Mouse (Mus musculus) induced T-regulatory cell, adult 2 months (primary cell): ENCODE results near the gene Mul1.

Experiments used
- DNase-seq: peaks from one replicate; pipeline ENCODE4 v3.0.0-alpha.2; 2012; ENCODE audit warnings: low read depth

Gene Mul1

DNA sequence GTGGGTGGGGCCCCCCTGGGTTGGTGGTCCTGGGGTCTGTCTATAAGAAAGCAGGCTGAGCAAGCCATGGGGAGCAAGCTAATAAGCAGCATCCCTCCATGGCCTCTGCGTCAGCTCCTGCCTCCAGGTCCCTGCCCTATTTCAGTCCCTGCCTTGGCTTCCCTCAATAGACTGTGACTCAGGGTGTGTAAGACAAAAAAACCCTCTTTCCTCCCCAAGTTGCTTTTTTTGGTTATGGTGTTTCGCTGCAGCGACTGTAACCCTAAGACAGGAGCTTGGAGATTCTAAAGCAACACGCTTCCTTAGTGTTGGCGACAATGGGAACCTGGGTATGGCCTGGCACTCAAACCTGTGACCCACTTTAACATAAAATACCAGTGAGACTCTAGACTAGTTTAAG, 27.0 kb downstream of the Mul1 start:
- no peak for DNase-seq

DNA sequence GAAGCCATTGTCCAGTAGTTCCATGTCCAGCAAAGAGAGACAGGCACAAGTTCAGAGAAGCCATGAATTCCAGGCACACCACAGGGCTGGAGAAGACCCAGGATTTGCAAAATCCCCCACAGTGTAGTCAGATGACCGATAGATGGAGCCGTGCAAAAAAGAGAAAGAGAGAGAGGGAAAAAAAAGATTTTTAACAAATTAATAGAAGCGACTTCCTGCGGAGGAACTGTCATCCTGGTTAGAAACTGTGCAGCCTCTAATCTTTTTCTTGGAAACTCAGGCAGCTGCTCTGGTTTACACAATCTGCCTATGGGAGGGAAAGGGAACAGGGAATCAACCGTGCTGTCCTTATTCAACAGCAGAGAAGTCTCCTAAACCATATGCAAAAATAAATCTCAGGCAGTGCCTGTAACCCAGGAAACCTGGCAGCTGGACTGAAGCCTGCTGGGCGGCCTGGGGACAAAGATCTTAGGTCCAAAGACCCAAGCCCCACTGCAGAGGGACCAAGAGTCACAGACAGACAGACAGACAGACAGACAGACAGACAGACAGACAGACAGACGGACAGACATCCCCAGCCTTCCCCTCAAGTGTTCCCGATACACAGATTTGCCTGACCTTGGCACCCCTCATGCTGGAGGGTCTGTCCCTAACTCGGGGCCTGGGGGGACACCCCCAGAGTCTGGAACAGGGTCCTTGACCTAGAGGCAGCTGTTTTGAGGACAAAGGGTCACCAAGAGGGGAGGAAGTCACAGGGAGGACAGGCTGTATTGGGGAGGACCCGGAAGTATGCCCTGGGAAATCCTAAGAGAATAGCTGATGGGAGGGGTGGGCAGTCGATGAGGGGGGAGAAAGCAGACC, 28.7 kb downstream of the Mul1 start:
- peak; percentile 9 for DNase-seq

DNA sequence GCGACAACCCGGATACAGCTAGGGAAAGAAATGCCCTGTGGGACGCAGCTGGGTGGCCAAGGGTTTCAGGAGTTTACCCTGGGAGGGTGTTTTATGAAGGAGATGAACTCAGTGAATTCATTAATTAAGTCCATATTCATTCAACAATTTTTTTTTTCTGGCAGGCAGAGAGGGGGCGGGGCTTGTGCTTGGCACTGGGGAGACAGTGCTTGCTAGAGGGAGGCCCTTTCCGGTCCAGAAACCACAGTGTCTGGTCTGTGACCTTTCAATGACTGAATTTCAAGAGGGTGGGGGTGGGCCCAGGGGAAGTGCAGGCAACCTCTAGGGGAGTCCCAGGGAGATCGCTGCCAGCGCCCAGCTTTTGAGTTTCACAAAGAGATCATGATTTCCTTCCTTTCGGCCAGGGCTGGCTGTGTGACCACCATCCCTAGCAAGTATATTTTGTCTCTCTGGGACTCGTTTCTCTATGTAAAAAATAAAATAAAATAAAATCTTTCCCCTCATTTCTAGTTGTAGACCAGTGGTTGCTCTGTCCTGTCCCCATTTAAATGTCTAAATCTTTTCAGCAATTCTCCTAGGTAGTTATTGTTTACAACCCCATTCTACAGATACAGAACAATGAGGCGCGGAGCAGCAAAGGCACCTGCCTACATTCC, 29.5 kb downstream of the Mul1 start:
- DNase-seq = peak; percentile 82

DNA sequence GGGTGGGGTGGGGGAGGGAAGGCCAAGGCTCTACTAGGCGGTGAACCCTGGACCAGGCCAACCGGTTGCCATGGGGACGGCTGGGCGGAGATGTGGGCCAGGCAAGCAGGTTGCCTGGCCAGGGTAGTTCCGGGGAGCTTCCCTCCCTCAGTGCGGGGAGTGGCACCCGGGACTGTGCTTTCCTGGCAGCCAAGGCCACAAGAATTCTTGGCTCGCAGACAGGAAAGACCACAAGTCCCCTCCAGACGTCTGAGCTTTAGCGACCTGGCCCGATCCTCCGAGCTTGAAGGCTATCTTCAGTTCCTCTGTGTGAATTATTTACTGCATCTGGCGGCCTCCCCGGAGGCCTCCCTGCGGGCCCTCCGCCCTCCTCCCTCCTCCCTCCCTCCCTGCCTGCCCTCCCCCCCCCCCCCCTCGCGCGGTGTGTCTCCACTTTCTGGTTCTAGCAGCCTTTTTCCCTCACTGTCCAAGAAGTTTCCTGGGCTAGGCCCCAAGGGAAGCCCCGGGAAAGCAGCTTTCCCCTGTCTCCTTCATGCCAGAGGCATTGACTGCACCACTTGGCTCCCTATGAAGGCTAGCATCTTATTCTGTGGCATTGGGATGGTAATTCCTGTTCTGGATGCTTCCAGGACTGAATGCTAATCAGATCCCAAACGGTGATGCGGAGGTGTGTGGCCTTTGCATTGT, 30.3 kb downstream of the Mul1 start:
- DNase-seq = peak; percentile 43

DNA sequence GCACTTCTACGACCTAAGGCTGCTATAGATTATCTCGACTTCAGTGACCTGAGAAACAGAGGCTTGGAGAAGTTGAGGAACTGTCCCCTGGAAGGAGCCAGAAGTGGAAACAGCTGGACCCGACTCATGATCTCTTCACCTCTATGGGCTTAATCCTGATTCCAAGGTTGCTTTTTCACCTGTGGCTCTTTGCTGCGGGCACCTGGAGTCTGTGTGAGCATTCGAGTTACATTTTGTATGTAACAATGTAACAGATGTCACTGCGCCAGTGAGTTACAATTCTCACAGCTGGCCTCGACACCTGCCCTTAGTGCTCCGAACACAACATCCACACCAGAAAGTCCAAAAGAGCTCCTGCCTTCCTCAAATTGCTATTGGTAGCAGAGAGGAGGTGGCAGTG, 31.0 kb downstream of the Mul1 start:
- DNase-seq = no peak

DNA sequence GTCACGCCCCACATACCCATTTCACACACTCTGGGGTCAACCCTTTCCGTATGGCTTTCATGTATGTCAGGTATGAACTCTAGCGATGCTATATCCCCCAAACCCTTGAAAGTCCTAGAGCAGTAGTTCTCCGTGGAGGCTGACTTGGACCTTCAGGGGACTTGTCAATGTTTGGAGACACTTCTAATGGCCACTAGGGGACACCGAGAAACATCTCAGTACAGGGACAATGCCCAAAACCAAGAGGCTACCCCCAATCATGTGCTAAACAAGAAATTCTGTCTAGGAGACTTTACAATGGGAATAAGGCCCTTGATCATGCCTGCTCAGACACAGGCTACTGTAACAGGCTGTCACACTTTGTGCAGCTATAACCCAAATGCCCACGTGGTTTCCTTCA, 32.2 kb downstream of the Mul1 start:
- no peak for DNase-seq

DNA sequence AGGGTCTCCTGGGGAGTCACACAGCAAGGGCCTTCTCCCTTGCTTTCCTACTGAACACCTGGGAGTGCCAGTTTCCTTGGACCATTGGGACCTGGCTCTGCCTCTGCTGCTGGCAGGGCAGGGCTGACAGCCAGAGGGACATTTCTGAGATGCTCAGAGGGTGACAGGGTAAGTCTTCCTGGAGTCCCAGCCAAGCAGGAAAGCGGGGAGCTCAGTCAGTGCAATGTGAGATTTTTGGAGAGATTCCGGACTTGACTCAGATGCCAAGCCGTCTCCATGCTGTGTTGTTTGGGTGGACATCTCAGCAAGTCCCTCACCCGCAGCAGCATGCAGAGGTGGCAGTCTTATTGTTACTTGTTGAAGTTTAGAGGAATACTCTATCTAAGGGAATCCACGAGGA, 33.0 kb downstream of the Mul1 start:
- DNase-seq = no peak

DNA sequence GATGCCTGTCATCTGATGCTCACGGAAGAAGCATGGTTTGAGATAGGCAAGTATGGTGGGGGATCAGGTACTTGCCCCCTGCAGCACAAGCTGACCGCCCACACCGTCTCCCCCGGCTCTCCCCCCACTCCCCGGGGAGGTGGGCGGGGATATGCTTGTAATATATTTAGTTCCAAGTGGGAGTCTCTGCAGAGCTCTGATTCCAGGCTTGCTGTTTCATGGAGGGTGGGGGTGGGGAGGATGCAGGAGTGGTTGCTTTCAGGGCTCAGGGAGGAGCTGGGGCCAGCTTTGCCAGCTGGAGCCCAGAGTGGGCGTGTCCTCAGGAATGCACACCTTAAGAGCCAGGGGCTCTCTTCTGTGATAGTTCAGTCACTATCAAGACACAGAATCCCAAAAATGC, 34.6 kb downstream of the Mul1 start:
- DNase-seq = no peak

DNA sequence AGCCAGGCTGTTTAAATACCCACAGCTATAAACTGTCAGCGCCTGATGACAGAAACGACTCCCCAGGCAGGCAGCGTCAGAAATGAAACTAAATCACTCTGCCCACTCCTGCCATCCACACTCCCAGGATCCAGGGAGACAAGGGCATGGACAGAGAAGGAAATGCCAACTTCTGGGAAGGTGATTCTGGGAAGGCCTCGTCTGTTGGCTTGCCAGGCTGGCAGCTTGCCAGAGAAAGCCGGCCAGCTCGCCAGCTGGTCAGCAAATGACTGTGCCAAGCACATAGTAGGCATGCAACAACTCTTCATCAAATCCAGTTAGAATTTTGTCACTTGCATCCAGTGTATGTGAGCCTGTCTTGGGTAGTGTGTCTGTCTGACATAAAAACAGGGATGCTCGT, 36.8 kb downstream of the Mul1 start:
- DNase-seq = no peak

DNA sequence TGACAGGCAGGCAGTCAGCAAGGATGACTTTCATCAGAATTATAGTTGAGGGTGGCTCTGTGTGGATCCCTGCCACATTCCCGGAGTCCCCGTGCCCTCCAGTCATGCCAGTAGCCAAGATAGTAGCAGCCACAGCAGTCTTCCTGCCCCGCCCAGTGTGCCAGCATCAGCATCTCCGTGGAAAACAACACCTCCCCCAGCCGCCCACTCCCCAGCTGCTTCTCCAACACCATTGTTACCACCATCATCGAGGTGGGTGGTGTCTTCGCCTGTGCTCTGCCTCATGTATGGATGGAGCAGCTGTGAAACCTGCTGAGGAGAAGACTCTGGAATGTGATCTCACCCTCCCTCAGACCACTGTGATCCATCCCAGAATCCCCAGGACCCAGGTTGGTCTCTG, 45.1 kb downstream of the Mul1 start:
- no peak for DNase-seq

DNA sequence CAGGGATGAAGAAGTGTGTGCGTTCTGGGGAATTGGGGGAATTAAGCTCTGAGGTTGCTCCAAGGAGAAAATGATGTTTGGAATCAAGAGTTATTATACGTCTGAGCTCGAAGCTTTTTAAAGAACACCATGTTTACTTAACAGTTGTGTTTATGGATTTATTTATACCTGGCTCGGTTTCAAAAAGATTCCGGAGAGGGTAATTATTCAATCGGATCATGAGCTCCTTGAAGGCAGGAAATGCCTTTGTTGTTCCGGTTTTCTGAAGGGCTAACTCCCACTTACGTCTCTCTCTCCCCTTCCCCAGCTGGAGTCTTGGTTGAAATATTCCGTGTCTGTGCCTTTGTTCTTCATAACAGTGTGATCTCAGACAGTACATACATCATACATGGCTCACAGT, 46.5 kb downstream of the Mul1 start:
- no peak for DNase-seq

DNA sequence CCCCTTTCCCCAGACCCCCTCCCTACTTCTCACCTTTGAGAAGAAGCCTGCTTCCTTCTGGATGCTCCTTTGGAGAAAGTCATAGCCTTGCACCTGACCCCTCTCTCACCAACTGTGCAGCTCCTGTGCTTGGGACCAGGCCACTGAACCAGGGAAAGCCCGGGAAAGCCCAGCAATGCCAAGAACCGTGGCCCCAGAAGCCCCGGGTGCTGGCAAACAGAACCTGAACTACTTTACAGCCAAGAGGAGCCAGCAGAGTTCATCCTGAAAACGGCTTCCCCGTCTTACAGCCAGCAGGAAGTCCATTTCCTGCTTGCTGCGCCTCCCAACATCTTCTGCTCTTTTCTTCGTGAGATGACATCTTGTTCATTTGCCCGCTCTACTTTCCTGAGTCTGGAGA, 48.2 kb downstream of the Mul1 start:
- no peak for DNase-seq

DNA sequence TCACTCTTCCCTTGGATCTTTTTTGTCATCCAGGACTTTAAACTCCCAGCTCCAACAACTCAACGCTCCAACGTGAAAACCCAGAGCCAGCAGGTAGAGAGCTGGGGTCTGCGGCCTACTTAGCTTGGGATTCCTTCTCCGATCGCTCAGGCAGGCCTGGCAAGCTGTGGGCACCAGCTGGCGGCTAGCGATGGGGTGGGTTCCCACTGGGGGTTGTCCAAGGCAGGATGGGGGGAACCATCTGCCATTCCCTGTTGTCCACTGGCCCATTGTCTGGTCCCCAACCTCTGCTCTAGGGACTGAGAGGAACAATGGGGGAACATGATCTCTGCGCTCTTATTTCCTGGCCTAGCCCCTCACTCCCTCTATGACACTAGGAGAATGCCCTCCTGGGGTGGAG, 53.8 kb downstream of the Mul1 start:
- no peak for DNase-seq

DNA sequence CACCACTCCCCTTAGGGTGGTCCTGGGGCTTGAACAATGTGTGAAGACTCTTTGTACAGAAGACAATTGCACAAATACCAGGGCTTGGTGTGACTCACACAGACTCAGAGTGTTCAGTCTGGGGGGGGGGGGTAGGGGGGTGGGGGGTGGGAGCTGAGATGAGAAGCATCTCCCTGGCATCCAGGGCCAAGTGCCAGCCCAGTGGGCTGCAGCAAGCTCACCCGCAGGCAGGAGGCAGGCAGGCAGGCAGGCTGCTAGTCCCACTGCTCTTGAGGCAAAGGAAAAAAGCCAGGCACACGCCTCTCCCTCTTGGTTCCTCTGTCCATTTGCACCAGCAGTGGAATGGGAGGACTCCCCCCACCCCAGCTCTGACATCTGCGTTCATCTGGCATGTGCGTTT, 56.6 kb downstream of the Mul1 start:
- DNase-seq = no peak
